Mouse (Mus musculus) neural tube, embryonic 12.5 days (tissue): ENCODE measurements around the gene Mmgt1. TPM values are rescaled to one million over a fixed set of nuclear protein-coding genes. Genes with fewer than 3 reads are reported as not detected.
A peak's percentile ranks its signal among the peaks of the same experiment; 100 is the strongest.

Experiments used
- ATAC-seq: fragments of 200-750 bp; cut with Nextera tagmentation; 2 replicates; pipeline ENCODE4 v1.8.0; 2017; ENCODE audit warnings: low read depth, mild to moderate bottlenecking, moderate TSS enrichment, moderate library complexity; ENCODE audit not compliant: low FRiP score
- H3K27ac ChIP-seq: fragments of 300-500 bp; sonication (generic); 2 replicates; pipeline ENCODE4 v1.5.1; 2016
- H3K27me3 ChIP-seq: fragments of 300-500 bp; sonication (generic); replicated peaks from 2 replicates; pipeline ENCODE4 v1.6.1; 2016; ENCODE audit warnings: mild to moderate bottlenecking
- H3K36me3 ChIP-seq: fragments of 300-500 bp; sonication (generic); 2 replicates; pipeline ENCODE4 v1.6.1; 2016; ENCODE audit warnings: mild to moderate bottlenecking
- H3K4me1 ChIP-seq: fragments of 300-500 bp; sonication (generic); 2 replicates; pipeline ENCODE4 v1.6.1; 2016
- H3K4me2 ChIP-seq: fragments of 300-500 bp; sonication (generic); replicated peaks from 2 replicates; pipeline ENCODE4 v1.6.1; 2016; ENCODE audit warnings: mild to moderate bottlenecking
- H3K4me3 ChIP-seq: fragments of 300-500 bp; sonication (generic); 2 replicates; pipeline ENCODE4 v1.5.1; 2016
- H3K9ac ChIP-seq: fragments of 300-500 bp; sonication (generic); 2 replicates; pipeline ENCODE4 v1.6.1; 2016; ENCODE audit warnings: mild to moderate bottlenecking
- H3K9me3 ChIP-seq: fragments of 300-500 bp; sonication (generic); 2 replicates; pipeline ENCODE4 v1.6.1; 2016; ENCODE audit warnings: mild to moderate bottlenecking
- WGBS: fragments of 180-500 bp; shearing (Covaris S2); methylation state at CpG from one replicate; pipeline ENCODE4 v1.1.7; 2016; 5-methylcytosine and 5-hydroxymethylcytosine counted together
- polyA plus RNA-seq: library from polyadenylated mRNA; unstranded; fragments of >200 nt; fragmentation: Nextera tagmentation; extraction: Ambion mirVana; gene quantifications from 2 replicates; pipeline ENCODE4 v1.2.1, GENCODE M21; 2016

Mmgt1 gene
- 49.7 and 52.9 TPM in 2 replicates for polyA plus RNA-seq

GRCm38 (mm10) chrX:56597887-56598640, at the start of gene Mmgt1:
Mmgt1 (minus strand) TSS chrX:56598069.
- H3K4me3 ChIP-seq, result peak within 1 kb of the TSS; percentile 58
- WGBS, result 14% methylated on average over 41 of the region's 44 CpGs
- peak; percentile 97 for ATAC-seq
- peaks cover 3% of the 10 kb centered on the region; the same call in 1 of the 2 replicates for H3K4me1 ChIP-seq
- H3K27ac ChIP-seq, result no peak within 1 kb of the TSS
- no peaks in the 10 kb centered on the region for H3K27me3 ChIP-seq
- no peaks in the 10 kb centered on the region for H3K36me3 ChIP-seq
- H3K4me2 ChIP-seq, result peak within 1 kb of the TSS; percentile 58
- H3K9ac ChIP-seq, result peak within 1 kb of the TSS; percentile 67
- H3K9me3 ChIP-seq, result no peaks in the 10 kb centered on the region

- no peak for ATAC-seq
Observed at GRCm38 (mm10) chrX:56640066-56640465, 42.2 kb upstream of the Mmgt1 start.

GRCm38 (mm10) chrX:56636185-56636584, 38.3 kb upstream of the Mmgt1 start:
- no peak overlapping the region for H3K27ac ChIP-seq
- H3K4me1 ChIP-seq, result no peaks in the 10 kb centered on the region
- no peaks in the 10 kb centered on the region for H3K9me3 ChIP-seq
- 90% methylated on average over 5 of the region's 5 CpGs for WGBS
- no peaks in the 10 kb centered on the region for H3K27me3 ChIP-seq
- H3K4me3 ChIP-seq, result no peak overlapping the region
- H3K36me3 ChIP-seq, result no peaks in the 10 kb centered on the region; the same call in 1 of the 2 replicates
- H3K9ac ChIP-seq, result no peak overlapping the region
- no peak for ATAC-seq
- H3K4me2 ChIP-seq, result no peak overlapping the region

More at GRCm38 (mm10) chrX:56640066-56640465, 42.2 kb upstream of the Mmgt1 start:
- no peak overlapping the region for H3K4me2 ChIP-seq
- H3K9ac ChIP-seq, result no peak overlapping the region
- no peaks in the 10 kb centered on the region for H3K9me3 ChIP-seq
- 3% methylated on average over 1 of the region's 1 CpGs for WGBS
- no peaks in the 10 kb centered on the region; the same call in 1 of the 2 replicates for H3K36me3 ChIP-seq
- H3K4me1 ChIP-seq, result no peaks in the 10 kb centered on the region
- H3K27ac ChIP-seq, result no peak overlapping the region
- no peak overlapping the region for H3K4me3 ChIP-seq
- no peaks in the 10 kb centered on the region for H3K27me3 ChIP-seq

GRCm38 (mm10) chrX:56615236-56615635, 17.4 kb upstream of the Mmgt1 start:
- ATAC-seq, result no peak
- no peaks in the 10 kb centered on the region for H3K27me3 ChIP-seq
- no peaks in the 10 kb centered on the region for H3K36me3 ChIP-seq
- H3K27ac ChIP-seq, result no peak overlapping the region
- no peak overlapping the region for H3K4me3 ChIP-seq
- no peak overlapping the region for H3K4me2 ChIP-seq
- no peaks in the 10 kb centered on the region for H3K9me3 ChIP-seq
- no peak overlapping the region for H3K9ac ChIP-seq
- no peaks in the 10 kb centered on the region for H3K4me1 ChIP-seq
- 87% methylated on average over 2 of the region's 2 CpGs for WGBS

GRCm38 (mm10) chrX:56610318-56610694, 12.4 kb upstream of the Mmgt1 start:
- Histone ChIP-seq H3K27ac (no peak overlapping the region), H3K36me3 (no peaks in the 10 kb centered on the region), H3K27me3 (no peaks in the 10 kb centered on the region), H3K4me1 (no peaks in the 10 kb centered on the region), H3K4me3 (peak overlapping the region; percentile 53), H3K9ac (peak overlapping the region; percentile 60), H3K4me2 (peak overlapping the region; percentile 61), H3K9me3 (no peaks in the 10 kb centered on the region)
- ATAC-seq, result peak; percentile 61
- 20% methylated on average over 13 of the region's 13 CpGs for WGBS

GRCm38 (mm10) chrX:56609623-56610317, 11.9 kb upstream of the Mmgt1 start, which contains the start of gene Slc9a6:
Slc9a6 (plus strand) TSS chrX:56609757.
- ATAC-seq, result peak; percentile 97

GRCm38 (mm10) chrX:56609285-56609622, 11.4 kb upstream of the Mmgt1 start:
- ATAC-seq, result peak; percentile 48; the same call in 1 of the 2 replicates
- Histone ChIP-seq H3K9ac (0 out of 2 replicates have a peak overlapping the region, but pooled peaks have one; percentile 13), H3K4me2 (peak overlapping the region; percentile 61), H3K9me3 (no peaks in the 10 kb centered on the region), H3K27me3 (no peaks in the 10 kb centered on the region), H3K27ac (no peak overlapping the region), H3K4me3 (peak overlapping the region; percentile 53; the same call in 1 of the 2 replicates), H3K4me1 (no peaks in the 10 kb centered on the region), H3K36me3 (no peaks in the 10 kb centered on the region)
- WGBS, result 25% methylated on average over 7 of the region's 7 CpGs

More at GRCm38 (mm10) chrX:56609623-56610317, 11.9 kb upstream of the Mmgt1 start, which contains the start of gene Slc9a6:
- no peaks in the 10 kb centered on the region for H3K4me1 ChIP-seq
- no peaks in the 10 kb centered on the region for H3K36me3 ChIP-seq
- peak within 1 kb of the TSS; percentile 53 for H3K4me3 ChIP-seq
- H3K9ac ChIP-seq, result peak within 1 kb of the TSS; percentile 60
- 20% methylated on average over 28 of the region's 50 CpGs for WGBS
- H3K4me2 ChIP-seq, result peak within 1 kb of the TSS; percentile 61
- no peaks in the 10 kb centered on the region for H3K27me3 ChIP-seq
- H3K9me3 ChIP-seq, result no peaks in the 10 kb centered on the region
- H3K27ac ChIP-seq, result peak within 1 kb of the TSS; percentile 37; the same call in 1 of the 2 replicates

GRCm38 (mm10) chrX:56607032-56607710, 9.3 kb upstream of the Mmgt1 start:
- Histone ChIP-seq H3K4me3 (no peak overlapping the region), H3K27ac (no peak overlapping the region), H3K9ac (no peak overlapping the region), H3K4me2 (no peak overlapping the region), H3K27me3 (no peaks in the 10 kb centered on the region), H3K9me3 (no peaks in the 10 kb centered on the region), H3K4me1 (no peaks in the 10 kb centered on the region), H3K36me3 (no peaks in the 10 kb centered on the region)
- no peak for ATAC-seq
- 82% methylated on average over 7 of the region's 7 CpGs for WGBS

- H3K36me3 ChIP-seq, result no peaks in the 10 kb centered on the region
- no peaks in the 10 kb centered on the region for H3K27me3 ChIP-seq
- H3K27ac ChIP-seq, result no peak overlapping the region
- no peak overlapping the region for H3K4me2 ChIP-seq
- 68% methylated on average over 2 of the region's 2 CpGs for WGBS
- no peak overlapping the region for H3K9ac ChIP-seq
- H3K4me3 ChIP-seq, result no peak overlapping the region
- no peak for ATAC-seq
- no peaks in the 10 kb centered on the region for H3K9me3 ChIP-seq
- no peaks in the 10 kb centered on the region for H3K4me1 ChIP-seq
Observed at GRCm38 (mm10) chrX:56606536-56606935, 8.7 kb upstream of the Mmgt1 start.

- Histone ChIP-seq H3K9me3 (no peaks in the 10 kb centered on the region), H3K4me2 (peak overlapping the region; percentile 58), H3K4me1 (peaks cover 3% of the 10 kb centered on the region; the same call in 1 of the 2 replicates), H3K36me3 (no peaks in the 10 kb centered on the region), H3K4me3 (peak overlapping the region; percentile 58), H3K9ac (peak overlapping the region; percentile 67), H3K27ac (no peak overlapping the region), H3K27me3 (no peaks in the 10 kb centered on the region)
- ATAC-seq, result peak; percentile 75
- 15% methylated on average over 25 of the region's 25 CpGs for WGBS
Observed at GRCm38 (mm10) chrX:56597219-56597886, 516 bp downstream of the Mmgt1 start.

GRCm38 (mm10) chrX:56578200-56578599, 19.7 kb downstream of the Mmgt1 start:
- Histone ChIP-seq H3K4me2 (no peak overlapping the region), H3K9me3 (no peaks in the 10 kb centered on the region), H3K36me3 (no peaks in the 10 kb centered on the region), H3K4me3 (no peak overlapping the region), H3K4me1 (no peaks in the 10 kb centered on the region), H3K27me3 (no peaks in the 10 kb centered on the region), H3K27ac (no peak overlapping the region), H3K9ac (no peak overlapping the region)
- whole genome bisulfite sequencing, result 79% methylated on average over 2 of the region's 2 CpGs
- no peak for ATAC-seq
